Mouse (Mus musculus) embryonic facial prominence, embryonic 14.5 days (tissue): ENCODE measurements around the gene Fastkd5. TPM values are rescaled to one million over a fixed set of nuclear protein-coding genes. Genes with fewer than 3 reads are reported as not detected.

Experiments used
- ATAC-seq: fragments of 200-750 bp; cut with Nextera tagmentation; 2 replicates; pipeline ENCODE4 v1.8.0; 2017; ENCODE audit warnings: low read depth, moderate number of reproducible peaks, moderate TSS enrichment
- DNase-seq: peaks from one replicate; pipeline ENCODE4 v3.0.0-alpha.2; 2015; ENCODE audit warnings: low spot score
- H3K27ac ChIP-seq: fragments of 300-500 bp; sonication (generic); replicated peaks from 2 replicates; pipeline ENCODE4 v1.5.1; 2014; ENCODE audit warnings: low read depth, mild to moderate bottlenecking, low read length, moderate library complexity
- H3K27me3 ChIP-seq: fragments of 300-500 bp; sonication (generic); replicated peaks from 2 replicates; pipeline ENCODE4 v1.6.1; 2014; ENCODE audit warnings: low read length; ENCODE audit not compliant: control insufficient read depth, insufficient read depth
- H3K36me3 ChIP-seq: fragments of 300-500 bp; sonication (generic); 2 replicates; pipeline ENCODE4 v1.6.1; 2014; ENCODE audit warnings: low read length, mixed read lengths; ENCODE audit not compliant: control insufficient read depth, insufficient read depth
- H3K4me1 ChIP-seq: fragments of 300-500 bp; sonication (generic); 2 replicates; pipeline ENCODE4 v1.6.1; 2014; ENCODE audit warnings: antibody characterized with exemption, low read length; ENCODE audit not compliant: control insufficient read depth, insufficient read depth
- H3K4me2 ChIP-seq: fragments of 300-500 bp; sonication (generic); 2 replicates; pipeline ENCODE4 v1.6.1; 2014; ENCODE audit warnings: low read depth, mild to moderate bottlenecking, low read length, moderate library complexity, mixed read lengths
- H3K4me3 ChIP-seq: fragments of 300-500 bp; sonication (generic); 2 replicates; pipeline ENCODE4 v1.5.1; 2014; ENCODE audit warnings: low read depth, mild to moderate bottlenecking, low read length
- H3K9ac ChIP-seq: fragments of 300-500 bp; sonication (generic); 2 replicates; pipeline ENCODE4 v1.6.1; 2014; ENCODE audit warnings: low read depth, mild to moderate bottlenecking, low read length, moderate library complexity, mixed read lengths
- H3K9me3 ChIP-seq: fragments of 300-500 bp; sonication (generic); 2 replicates; pipeline ENCODE4 v1.6.1; 2016; ENCODE audit warnings: low read length; ENCODE audit not compliant: control insufficient read depth
- WGBS: fragments of 180-500 bp; shearing (Covaris S2); extraction: QIAGEN DNeasy Blood & Tissue Kit; methylation state at CpG from one replicate; pipeline ENCODE4 v1.1.7; 2014; 5-methylcytosine and 5-hydroxymethylcytosine counted together
- polyA plus RNA-seq: library from polyadenylated mRNA; unstranded; fragments of >200 nt; fragmentation: Nextera tagmentation; extraction: Ambion mirVana; gene quantifications from 2 replicates; pipeline ENCODE4 v1.2.1, GENCODE M21; 2014

The Fastkd5 gene
- polyA plus RNA-seq, 1 experiment from 2014 or later, result 15.4 TPM

DNA sequence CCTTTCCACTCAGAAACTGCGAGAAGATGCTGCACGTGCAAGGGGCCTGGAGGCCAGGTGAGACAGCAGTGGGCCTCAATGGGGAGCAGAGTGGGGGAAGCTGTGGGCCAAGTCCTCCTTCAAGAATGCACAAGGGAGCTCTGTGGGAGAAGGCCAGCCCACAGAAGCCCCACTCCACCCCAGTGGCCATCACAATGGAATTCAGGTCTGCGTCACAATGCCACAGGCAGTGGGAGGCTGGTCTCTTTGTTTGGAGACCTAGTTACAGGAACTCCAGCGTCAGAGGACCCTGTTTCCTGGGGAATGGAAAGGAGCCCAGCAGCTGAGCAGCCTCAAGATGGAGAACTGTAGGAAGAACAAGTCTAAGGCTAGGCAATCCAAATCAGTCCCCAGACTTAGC is 40.7 kb downstream of the Fastkd5 start:
- DNase-seq (no peak), ATAC-seq (0 out of 2 replicates have a peak, but pooled peaks have one; percentile 23)
- Histone ChIP-seq H3K27ac (no peak overlapping the region), H3K9ac (no peak overlapping the region), H3K4me3 (no peak overlapping the region), H3K36me3 (peaks cover 20% of the 10 kb centered on the region), H3K27me3 (no peaks in the 10 kb centered on the region), H3K4me1 (no peaks in the 10 kb centered on the region), H3K9me3 (no peaks in the 10 kb centered on the region), H3K4me2 (no peak overlapping the region)
- WGBS, result 63% methylated on average over 4 of the region's 4 CpGs

DNA sequence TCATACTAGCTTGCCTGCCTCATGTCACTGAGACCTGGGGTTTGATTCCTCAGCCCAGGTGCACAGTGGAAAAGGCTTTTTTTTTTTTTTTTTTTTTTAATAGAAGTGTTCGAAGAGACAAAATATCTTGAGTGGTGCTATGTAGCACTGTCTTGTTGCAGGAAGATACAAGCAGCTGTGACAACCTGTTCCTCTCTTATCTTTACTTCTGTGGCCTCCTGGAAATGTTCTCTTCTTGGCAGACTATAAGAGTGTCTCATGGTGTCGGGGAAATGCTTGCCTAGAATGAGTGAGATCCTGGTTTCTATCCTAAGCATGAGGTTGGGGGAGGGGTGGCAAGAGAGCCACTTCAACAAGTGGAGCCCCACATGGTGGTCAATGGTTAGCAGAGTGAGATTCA is 41.5 kb downstream of the Fastkd5 start:
- Histone ChIP-seq H3K27me3 (0 out of 2 replicates have a peak, but pooled peaks cover under 1% of the 10 kb centered on the region), H3K4me2 (no peak overlapping the region), H3K4me1 (no peaks in the 10 kb centered on the region), H3K9me3 (no peaks in the 10 kb centered on the region), H3K36me3 (peaks cover 18% of the 10 kb centered on the region), H3K9ac (no peak overlapping the region), H3K4me3 (no peak overlapping the region), H3K27ac (no peak overlapping the region)
- ATAC-seq (no peak), DNase-seq (no peak)
- WGBS, result 76% methylated on average over 2 of the region's 2 CpGs

DNA sequence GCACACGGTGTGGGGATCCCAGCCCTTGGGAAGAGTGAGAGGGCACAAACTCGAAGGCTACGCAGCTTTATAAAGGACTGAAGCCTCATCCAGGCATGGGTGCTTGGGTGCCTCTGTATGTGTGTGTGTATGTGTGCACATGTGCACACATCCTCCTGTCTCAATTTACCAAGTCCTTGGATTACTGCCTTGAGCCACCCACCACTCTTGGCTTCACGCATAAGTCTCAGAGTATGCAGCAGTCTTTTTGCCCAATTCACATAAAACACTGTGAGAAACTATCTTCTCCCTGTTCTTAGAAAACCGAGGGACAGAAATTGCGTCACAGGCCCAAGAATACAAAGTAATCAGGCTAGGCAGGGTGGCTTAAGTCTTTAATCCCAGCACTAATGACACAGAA is 43.8 kb downstream of the Fastkd5 start:
- DNase-seq, result no peak
- H3K9ac ChIP-seq, result no peak overlapping the region
- no peak overlapping the region for H3K4me3 ChIP-seq
- no peaks in the 10 kb centered on the region for H3K4me1 ChIP-seq
- ATAC-seq, result no peak
- no peak overlapping the region for H3K4me2 ChIP-seq
- H3K36me3 ChIP-seq, result peaks cover 7% of the 10 kb centered on the region
- no peaks in the 10 kb centered on the region for H3K9me3 ChIP-seq
- H3K27me3 ChIP-seq, result peaks cover 24% of the 10 kb centered on the region
- 93% methylated on average over 6 of the region's 6 CpGs for WGBS
- H3K27ac ChIP-seq, result no peak overlapping the region

DNA sequence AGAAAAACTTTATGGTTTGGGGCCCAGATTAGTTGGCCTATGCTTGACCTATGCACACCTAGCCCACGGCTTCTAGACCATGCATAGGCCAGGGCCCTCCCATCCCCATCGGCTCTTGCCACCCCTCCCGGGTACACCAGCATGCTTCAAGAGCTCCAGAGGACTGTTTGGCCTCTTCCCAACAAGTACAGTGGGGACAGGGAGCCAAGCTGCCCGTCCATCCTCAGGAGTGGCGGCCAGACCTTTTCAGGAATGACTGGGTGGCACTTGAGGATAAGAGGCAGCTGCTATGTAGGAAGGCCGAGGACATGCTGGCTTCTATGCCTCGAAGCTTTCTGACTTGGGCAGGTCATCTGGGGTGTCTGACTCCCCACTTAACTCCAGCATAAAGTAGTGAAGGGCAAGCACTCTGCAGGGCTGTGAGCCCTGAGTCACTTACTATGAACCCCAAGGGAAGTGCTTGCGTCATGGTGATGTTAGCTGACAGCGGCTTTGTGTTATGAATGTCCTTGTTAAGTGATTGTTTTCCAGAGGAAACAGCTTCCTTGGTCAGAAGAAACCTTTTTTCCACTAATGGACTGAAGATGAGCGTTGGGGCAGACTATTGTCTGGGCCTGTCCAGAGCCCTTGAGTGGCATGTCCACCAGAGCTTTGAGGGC is 45.8 kb downstream of the Fastkd5 start:
- ATAC-seq, result no peak

DNA sequence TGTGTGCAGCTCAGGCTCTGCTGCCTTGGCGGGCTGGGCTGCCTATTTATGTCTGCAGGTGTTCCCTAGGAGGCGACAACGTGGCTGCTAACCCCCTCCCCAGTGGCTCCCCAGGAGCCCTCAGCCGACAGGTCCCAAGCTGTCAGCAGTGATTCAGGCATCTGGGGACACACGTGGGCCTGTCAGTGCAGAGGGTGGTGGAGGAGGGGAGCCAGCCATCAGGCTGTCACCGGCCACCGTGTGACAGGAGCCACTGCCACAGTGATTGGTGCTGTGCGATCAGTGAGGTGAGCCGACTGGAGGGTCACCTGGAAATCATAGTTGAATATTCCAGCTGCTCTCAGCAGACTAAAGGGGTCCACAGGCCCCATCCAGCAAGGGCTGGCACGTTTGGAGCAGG is 47.3 kb downstream of the Fastkd5 start, which contains the start of gene Avp:
Avp (minus strand) TSS at position 3 of the 400 bp plus-strand sequence.
- H3K9ac ChIP-seq, result no peak within 1 kb of the TSS
- WGBS, result 38% methylated on average over 9 of the region's 10 CpGs
- ATAC-seq, result no peak
- H3K4me1 ChIP-seq, result 0 out of 2 replicates have a peak, but pooled peaks cover 4% of the 10 kb centered on the region
- H3K27ac ChIP-seq, result no peak within 1 kb of the TSS
- peaks cover 58% of the 10 kb centered on the region for H3K27me3 ChIP-seq
- no peak within 1 kb of the TSS; the same call in 1 of the 2 replicates for H3K4me3 ChIP-seq
- no peak for DNase-seq
- H3K36me3 ChIP-seq, result no peaks in the 10 kb centered on the region
- no peak within 1 kb of the TSS for H3K4me2 ChIP-seq
- H3K9me3 ChIP-seq, result no peaks in the 10 kb centered on the region

More for the DNA sequence above, 45.8 kb downstream of the Fastkd5 start:
- H3K4me3 ChIP-seq, result no peak overlapping the region
- no peaks in the 10 kb centered on the region for H3K36me3 ChIP-seq
- H3K27ac ChIP-seq, result no peak overlapping the region
- DNase-seq, result no peak
- H3K4me1 ChIP-seq, result no peaks in the 10 kb centered on the region
- 80% methylated on average over 10 of the region's 10 CpGs for WGBS
- no peaks in the 10 kb centered on the region for H3K9me3 ChIP-seq
- no peak overlapping the region for H3K4me2 ChIP-seq
- no peak overlapping the region for H3K9ac ChIP-seq
- peaks cover 44% of the 10 kb centered on the region for H3K27me3 ChIP-seq

DNA sequence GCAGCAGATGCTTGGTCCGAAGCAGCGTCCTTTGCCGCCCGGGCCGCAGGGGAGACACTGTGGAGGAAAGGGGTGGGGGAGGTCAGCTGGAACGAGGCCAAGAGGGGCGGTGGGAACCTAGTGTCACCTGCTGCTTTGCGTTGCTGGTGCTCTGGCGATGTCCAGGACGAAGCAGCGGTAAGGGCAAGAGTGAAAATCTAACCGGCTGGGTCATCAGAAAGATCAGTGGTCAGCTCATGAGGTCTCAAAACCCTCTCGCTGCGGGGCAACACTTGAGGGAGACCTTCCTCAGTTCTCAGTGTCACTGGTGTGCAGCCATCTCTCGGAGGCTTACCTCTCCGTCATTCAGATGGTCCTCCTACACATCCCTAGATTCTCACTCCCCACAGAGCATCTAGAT is 48.6 kb downstream of the Fastkd5 start:
- DNase-seq (no peak), ATAC-seq (no peak)
- WGBS, result 5% methylated on average over 14 of the region's 16 CpGs
- Histone ChIP-seq H3K27ac (no peak overlapping the region), H3K4me3 (peak overlapping the region; percentile 32), H3K4me2 (peak overlapping the region; percentile 60), H3K9me3 (no peaks in the 10 kb centered on the region), H3K27me3 (peaks cover 72% of the 10 kb centered on the region), H3K36me3 (no peaks in the 10 kb centered on the region), H3K4me1 (0 out of 2 replicates have a peak, but pooled peaks cover 5% of the 10 kb centered on the region), H3K9ac (peak overlapping the region; percentile 32; the same call in 1 of the 2 replicates)

DNA sequence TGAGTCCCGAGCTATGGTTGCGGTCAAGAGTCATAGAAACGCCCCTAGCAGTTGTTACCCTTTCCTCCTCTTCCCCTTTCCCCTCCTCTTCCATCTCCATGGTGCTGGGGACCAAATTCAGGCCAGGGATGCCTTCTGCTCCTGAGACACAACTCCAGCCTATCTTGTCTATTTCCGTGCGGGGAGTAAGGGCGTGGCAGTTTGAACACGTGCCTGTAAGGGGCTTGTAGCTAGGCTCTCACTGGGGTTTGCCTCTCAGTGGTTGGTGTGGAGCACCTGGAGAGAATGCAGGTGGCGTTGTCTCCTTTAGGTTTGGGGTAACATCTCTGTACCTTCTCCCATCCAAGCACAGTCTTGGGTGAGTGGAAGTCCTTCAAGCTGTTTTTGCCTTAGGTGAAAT is 50.0 kb downstream of the Fastkd5 start:
- no peaks in the 10 kb centered on the region for H3K9me3 ChIP-seq
- no peak overlapping the region for H3K27ac ChIP-seq
- peaks cover 86% of the 10 kb centered on the region for H3K27me3 ChIP-seq
- DNase-seq (no peak), ATAC-seq (no peak)
- H3K4me1 ChIP-seq, result 0 out of 2 replicates have a peak, but pooled peaks cover 5% of the 10 kb centered on the region
- H3K4me2 ChIP-seq, result no peak overlapping the region
- H3K9ac ChIP-seq, result no peak overlapping the region
- H3K4me3 ChIP-seq, result 0 out of 2 replicates have a peak overlapping the region, but pooled peaks have one; percentile 32
- whole genome bisulfite sequencing, result 5% methylated on average over 8 of the region's 8 CpGs
- no peaks in the 10 kb centered on the region for H3K36me3 ChIP-seq

DNA sequence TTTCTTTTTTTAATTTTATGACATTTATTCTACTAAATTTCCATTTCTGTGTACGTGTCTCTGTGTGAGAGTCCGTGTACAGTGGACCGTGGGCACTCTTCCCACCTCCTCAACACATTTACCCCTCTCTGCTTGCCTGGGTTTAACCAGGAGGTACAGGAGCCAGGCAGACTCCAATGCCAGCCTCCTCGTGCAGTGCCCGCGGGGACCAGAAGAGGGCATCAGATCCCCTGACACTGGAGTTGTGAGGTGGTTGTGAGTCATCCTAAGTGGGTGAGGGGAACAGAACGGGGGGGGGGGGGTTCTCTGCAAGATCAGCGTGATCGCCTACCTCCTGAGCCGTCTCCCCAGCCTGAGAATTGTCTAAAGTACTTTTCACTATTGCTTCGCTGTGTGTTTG is 51.7 kb downstream of the Fastkd5 start:
- 7% methylated on average over 10 of the region's 11 CpGs for WGBS

DNA sequence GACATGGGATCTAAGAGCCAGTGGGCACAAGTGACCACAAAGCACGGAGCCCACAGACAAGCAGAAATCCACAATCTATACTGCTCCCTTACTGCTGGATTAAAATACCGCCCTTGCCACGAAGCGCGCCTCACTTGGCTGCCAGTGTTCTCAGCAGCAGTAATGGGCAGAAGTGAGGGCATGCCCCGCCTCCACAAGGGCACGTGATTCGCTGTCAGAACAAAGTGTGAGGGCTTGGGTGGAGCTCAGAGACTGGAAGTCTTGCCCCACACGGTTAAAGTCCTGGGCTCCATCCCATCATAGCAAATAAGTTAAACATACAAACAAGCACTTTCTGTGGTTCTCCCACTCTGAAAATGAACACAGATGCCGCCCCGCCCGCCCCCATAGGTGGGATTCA is 52.2 kb downstream of the Fastkd5 start:
- Histone ChIP-seq H3K27me3 (peaks cover 80% of the 10 kb centered on the region), H3K4me2 (peak overlapping the region; percentile 57; the same call in 1 of the 2 replicates), H3K9me3 (no peaks in the 10 kb centered on the region), H3K4me3 (peak overlapping the region; percentile 17), H3K36me3 (no peaks in the 10 kb centered on the region), H3K27ac (no peak overlapping the region), H3K9ac (no peak overlapping the region), H3K4me1 (0 out of 2 replicates have a peak, but pooled peaks cover 5% of the 10 kb centered on the region)
- DNase-seq (no peak), ATAC-seq (no peak)
- WGBS, result 3% methylated on average over 9 of the region's 12 CpGs

More for the DNA sequence above, 51.7 kb downstream of the Fastkd5 start:
- Histone ChIP-seq H3K4me1 (0 out of 2 replicates have a peak, but pooled peaks cover 5% of the 10 kb centered on the region), H3K36me3 (no peaks in the 10 kb centered on the region), H3K4me3 (no peak overlapping the region), H3K9ac (no peak overlapping the region), H3K27me3 (peaks cover 85% of the 10 kb centered on the region), H3K4me2 (no peak overlapping the region), H3K27ac (no peak overlapping the region), H3K9me3 (no peaks in the 10 kb centered on the region)
- ATAC-seq (no peak), DNase-seq (no peak)
